Mouse (Mus musculus): ENCODE measurements at regions not wholly inside any gene's neighbourhood (a gene's known extent, or its start where the extent isn't known, plus 50 kb on each side); places are given as distances from the start of the nearest gene placed in this dataset.
"Not testable (repeated sequence)": the region's sequence is repeated elsewhere in the genome, so short reads cannot be mapped to it uniquely, and the experiment has no call there.

- DNase-seq = no peak
Observed at GRCm38 (mm10) chr3:40226772-40227171, 304.3 kb upstream of the Intu start.

- DNase-seq = no peak
Observed at GRCm38 (mm10) chr3:40243499-40244101, 287.5 kb upstream of the Intu start.

GRCm38 (mm10) chr3:40254376-40254775, 276.7 kb upstream of the Intu start:
- DNase-seq = no peak

GRCm38 (mm10) chr3:40262536-40262935, 268.6 kb upstream of the Intu start:
- DNase-seq = no peak

GRCm38 (mm10) chr3:40267514-40267913, 263.6 kb upstream of the Intu start:
- no peak for DNase-seq

- DNase-seq = peak; percentile 65
Observed at GRCm38 (mm10) chr3:40282926-40283325, 248.2 kb upstream of the Intu start.

GRCm38 (mm10) chr3:40286959-40287710, 244.0 kb upstream of the Intu start:
- DNase-seq = no peak

- no peak for DNase-seq
Observed at GRCm38 (mm10) chr3:40297120-40297519, 234.0 kb upstream of the Intu start.

GRCm38 (mm10) chr3:40320319-40320718, 210.8 kb upstream of the Intu start:
- no peak for DNase-seq

- no peak for DNase-seq
Observed at GRCm38 (mm10) chr3:40325872-40326803, 204.9 kb upstream of the Intu start.

GRCm38 (mm10) chr3:40339492-40340030, 191.5 kb upstream of the Intu start:
- DNase-seq = no peak

GRCm38 (mm10) chr3:40355103-40355502, 176.0 kb upstream of the Intu start:
- DNase-seq = no peak

GRCm38 (mm10) chr3:40368421-40368820, 162.7 kb upstream of the Intu start:
- no peak for DNase-seq

GRCm38 (mm10) chr3:40371411-40371810, 159.7 kb upstream of the Intu start:
- no peak for DNase-seq

- not testable (repeated sequence) for DNase-seq
Observed at GRCm38 (mm10) chr3:40376220-40376619, 154.9 kb upstream of the Intu start.

- no peak for DNase-seq
Observed at GRCm38 (mm10) chr3:40377416-40377815, 153.7 kb upstream of the Intu start.

GRCm38 (mm10) chr3:40379063-40379462, 152.0 kb upstream of the Intu start:
- DNase-seq = no peak

GRCm38 (mm10) chr3:40391631-40392030, 139.5 kb upstream of the Intu start:
- DNase-seq = peak; percentile 21

- no peak for DNase-seq
Observed at GRCm38 (mm10) chr3:40398184-40398583, 132.9 kb upstream of the Intu start.

- no peak for DNase-seq
Observed at GRCm38 (mm10) chr3:40403402-40403801, 127.7 kb upstream of the Intu start.

GRCm38 (mm10) chr3:40405095-40405948, 125.8 kb upstream of the Intu start:
- DNase-seq = no peak

- DNase-seq = no peak
Observed at GRCm38 (mm10) chr3:40405949-40406236, 125.2 kb upstream of the Intu start.

Data from cerebellum, adult 9-10 months (tissue).